Mouse (Mus musculus) skeletal muscle tissue, adult 2 months (tissue): ENCODE measurements around the gene Dusp6.
A peak's percentile ranks its signal among the peaks of the same experiment; 100 is the strongest.

Experiments
- DNase-seq: peaks from one replicate; pipeline ENCODE4 v3.0.0-alpha.2; 2012; ENCODE audit warnings: low read depth, low spot score

Dusp6 gene

DNA sequence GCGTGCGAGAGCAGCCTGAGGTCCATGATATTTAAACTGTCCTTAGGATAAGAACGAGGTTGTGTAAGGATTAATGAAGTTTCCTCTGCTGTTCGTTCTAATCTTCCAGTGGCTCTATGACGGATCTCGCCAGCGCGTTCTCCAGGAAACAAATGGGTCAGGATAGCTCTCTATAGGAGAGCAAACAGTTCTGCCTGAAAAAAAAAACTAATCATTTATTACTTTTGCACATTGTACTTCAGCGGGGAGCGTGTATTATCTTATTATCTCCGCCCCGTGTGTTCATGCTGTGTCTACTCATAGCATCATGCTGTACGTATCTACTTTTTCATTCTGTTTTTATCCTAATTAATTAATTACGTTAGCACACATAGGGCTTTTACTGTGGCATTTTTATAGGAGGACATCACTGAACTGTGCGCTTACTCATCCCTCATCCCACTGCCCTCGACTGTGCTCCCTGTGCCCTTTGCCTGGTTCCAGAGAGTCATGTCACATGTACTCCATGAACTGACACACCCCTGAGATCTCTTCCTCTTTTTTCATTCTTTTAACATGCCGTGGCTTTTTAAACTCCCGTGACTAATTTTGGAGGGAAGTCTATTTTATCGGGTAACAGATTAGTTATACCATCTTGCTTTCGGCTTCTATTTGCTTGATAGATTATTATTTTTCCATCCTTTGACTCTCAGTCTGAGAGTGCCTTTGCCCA is 16.1 kb upstream of the Dusp6 start:
- DNase-seq, result no peak

DNA sequence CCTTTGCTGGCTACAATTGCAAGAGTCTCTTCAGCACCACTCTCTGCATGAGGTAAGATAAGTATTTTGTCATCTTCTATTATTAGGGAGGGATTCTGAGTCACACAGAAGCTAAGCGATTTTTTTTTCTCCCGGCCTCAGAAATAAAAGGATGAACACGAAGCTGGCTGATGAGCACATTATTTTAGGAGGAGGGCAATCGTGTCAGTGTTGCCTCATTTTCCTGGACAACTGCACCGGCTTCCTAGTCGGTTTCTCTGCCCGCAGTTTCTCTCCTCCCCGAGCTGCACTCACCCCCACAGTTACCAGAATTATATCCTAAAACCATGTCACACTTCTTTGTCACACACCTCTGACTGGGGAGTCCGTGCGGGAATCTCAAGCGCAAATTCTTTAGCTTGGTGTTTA is 12.2 kb upstream of the Dusp6 start:
- DNase-seq, result no peak

DNA sequence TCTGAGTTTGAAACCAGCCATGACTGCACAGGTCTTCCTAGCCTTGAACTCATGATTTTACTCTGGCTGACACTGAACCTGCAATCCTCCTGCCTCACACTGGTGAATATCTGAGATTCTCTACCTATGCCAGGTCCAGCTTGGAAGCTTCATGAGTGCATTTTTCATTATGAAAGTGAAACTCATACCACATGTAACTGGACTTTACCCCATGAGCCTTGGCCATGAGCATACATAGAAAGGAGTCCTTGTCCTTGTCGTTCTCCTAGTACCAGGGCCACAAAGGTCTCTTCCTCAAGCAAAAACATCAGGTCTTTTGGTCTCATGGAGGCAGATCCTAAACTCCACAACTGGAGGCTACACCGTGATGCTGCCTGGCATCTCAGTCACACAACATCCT is 9.6 kb upstream of the Dusp6 start:
- DNase-seq, result no peak

DNA sequence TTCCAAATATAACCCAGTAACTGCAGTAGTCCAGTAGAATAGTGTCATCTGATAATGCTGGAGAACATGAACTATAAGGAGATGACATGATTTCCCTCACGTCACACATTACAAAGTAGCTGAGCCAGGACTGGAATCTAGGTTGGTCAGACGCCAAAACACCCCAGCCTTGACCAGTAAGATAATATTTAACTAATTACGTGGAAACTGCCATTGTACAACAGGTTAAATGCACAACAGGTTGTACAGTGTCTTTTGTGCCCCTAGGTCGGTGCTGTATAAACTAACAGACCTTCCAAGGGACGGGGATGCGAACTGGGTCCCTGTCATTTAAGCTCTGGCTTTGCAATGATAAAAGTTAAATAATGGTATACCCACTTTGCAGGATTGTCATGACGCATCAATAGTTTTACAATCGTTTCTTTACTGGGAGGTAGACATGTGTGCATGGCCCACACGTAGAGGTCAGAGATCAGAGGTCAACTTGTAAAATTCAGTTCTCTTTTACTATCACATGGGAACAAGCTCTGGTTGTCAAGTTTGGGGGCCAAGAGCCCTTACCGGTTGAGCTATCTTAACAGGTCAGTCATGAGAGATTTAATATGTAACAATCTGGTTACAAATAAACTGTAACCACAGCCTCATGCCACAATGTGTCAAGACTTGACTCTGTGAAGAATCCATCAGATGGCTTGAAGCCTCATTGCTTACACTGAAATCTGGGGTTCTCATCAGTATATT is 7.0 kb upstream of the Dusp6 start:
- DNase-seq, result no peak

DNA sequence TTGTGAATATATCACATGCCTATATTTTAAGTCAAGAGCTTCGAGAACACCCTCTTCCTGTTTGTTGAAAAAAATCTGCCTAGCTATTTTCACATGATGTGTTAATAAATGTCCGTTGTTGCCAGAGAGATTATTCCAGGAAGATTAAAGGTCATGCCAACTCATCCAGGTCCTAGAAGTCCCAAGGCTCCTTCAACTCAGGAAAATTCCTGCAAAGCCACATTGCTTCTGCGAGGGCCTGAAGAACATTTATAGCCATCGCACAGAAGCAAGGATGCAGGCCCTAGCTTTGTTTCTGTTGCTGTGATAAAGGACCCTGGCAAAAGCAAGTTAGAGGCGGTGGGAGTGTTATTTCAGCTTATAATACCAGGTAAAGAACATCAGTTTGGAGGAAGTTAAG is 5.5 kb upstream of the Dusp6 start:
- DNase-seq, result no peak

DNA sequence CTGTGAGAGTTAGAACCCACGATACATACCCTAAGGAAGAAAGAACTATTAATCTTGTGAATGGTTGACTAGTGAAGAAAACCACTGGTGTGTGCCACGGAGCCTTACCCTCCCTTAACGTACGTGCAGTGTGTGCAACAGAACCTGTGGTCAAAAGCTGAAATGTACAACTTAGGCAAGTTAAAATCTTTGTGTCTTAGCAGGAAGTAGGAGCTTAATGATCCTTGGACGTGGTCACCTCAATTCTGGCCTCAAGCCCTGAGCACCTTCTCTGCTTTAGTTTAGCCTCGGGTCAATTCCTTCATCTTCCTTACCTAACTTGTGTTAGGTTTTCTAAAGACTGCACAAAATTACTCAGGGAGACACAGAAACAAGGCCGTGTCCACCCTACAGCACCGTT is 3.2 kb upstream of the Dusp6 start:
- no peak for DNase-seq

DNA sequence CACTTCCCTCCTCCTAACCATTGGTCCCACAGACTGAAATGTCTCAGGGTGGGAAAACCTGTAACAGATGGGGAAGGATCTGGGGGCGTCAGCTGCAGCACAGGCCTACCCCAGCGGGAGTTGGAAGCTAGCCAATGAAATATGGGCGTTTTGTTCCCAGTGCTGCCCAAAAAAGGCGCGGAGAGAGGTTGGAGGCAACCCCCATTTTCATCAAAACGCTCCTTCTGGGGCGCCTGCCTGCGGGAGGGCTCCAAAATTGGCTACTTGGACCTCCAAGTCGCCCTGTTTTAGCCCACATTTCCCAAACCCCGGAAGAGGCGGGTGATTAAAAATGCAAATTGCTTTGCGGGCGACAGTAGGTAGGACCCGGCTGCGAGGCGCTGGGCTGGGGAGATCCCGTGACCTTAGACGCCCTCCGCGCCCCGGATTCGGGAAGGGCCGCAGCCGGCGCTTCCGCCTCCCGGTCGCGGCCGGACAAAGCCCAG is 1.8 kb upstream of the Dusp6 start:
- peak; percentile 53 for DNase-seq

DNA sequence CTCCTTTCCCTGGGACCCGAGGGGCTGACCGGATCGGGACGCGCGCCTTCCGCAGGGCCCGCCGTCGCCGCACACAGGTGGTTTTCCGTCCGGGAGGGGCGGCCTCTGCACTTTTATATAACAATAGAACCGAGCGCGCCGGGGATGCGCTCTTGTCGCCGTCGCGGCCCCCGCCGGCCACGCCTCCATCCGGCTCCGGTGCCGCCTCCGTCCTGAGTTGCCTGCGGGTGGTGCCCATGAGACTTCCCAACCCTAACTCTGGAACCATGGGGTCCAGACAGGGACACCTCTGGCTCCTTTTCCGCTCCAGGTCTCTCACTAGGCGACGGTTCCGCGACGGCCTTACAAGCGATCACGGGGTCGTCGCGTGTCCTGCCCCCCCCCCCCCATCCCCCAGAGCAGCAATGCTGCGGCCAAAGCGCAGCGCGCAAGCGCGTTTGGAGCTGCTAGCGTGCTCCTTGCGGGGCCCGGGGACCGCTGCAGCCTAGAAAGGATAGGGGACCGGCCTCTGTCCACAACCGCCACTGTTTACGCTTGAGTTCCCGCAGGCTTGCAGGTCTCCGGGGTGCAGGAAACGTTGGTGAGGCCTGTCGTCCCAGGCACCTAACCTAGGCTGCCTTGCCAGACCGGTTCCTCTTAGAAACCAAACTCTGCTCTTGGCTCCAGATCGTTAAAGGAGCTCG is 1.3 kb upstream of the Dusp6 start:
- peak; percentile 80 for DNase-seq

DNA sequence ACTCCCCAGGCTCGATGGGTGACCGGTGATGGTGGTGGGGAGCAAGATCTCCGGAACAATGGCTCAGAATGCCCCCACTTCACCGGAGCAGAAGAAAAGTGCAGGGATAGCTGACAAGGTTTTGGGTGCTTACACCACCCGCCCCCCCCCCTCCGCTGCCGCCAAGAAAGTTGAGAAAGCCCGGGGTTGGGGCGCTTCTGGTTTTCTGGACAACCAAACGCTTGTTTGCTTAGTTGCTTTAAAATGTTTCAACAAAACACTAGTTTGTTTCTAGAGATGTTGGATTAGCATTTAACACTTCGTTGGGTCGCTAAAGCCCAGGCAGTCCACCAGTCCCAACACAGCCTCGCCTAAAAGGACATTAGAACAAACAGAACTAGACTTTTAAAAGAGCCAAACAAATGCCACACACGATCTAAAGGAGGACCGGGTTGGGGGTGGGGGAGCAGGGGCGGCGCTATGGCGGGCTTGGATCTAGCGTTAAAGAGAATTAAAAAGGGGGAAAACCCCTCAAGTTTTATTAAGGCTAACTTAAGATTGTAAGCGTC is 638 bp upstream of the Dusp6 start:
- no peak for DNase-seq

DNA sequence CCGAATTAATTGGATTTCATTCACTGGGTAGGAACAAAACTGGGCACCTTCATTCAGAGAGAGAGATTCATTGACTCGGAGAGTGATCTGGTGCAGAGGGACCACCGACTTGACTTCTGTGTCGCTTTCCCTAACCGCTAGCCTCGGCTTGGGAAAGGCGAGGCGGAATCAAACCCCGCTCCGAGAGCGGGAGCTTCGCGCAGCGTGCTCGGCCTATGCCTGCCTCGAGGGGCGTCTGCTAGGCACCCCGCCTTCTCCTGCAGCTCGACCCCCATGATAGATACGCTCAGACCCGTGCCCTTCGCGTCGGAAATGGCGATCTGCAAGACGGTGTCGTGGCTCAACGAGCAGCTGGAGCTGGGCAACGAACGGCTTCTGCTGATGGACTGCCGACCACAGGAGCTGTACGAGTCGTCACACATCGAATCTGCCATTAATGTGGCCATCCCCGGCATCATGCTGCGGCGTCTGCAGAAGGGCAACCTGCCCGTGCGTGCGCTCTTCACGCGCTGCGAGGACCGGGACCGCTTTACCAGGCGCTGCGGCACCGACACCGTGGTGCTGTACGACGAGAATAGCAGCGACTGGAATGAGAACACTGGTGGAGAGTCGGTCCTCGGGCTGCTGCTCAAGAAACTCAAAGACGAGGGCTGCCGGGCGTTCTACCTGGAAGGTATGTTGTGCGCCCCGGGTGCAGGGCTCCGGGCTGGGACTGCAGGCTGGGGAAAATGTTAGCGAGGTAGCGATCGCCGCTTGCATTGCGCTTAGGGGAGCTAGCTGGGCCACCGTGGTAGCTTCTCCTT is 589 bp downstream of the Dusp6 start:
- no peak for DNase-seq

DNA sequence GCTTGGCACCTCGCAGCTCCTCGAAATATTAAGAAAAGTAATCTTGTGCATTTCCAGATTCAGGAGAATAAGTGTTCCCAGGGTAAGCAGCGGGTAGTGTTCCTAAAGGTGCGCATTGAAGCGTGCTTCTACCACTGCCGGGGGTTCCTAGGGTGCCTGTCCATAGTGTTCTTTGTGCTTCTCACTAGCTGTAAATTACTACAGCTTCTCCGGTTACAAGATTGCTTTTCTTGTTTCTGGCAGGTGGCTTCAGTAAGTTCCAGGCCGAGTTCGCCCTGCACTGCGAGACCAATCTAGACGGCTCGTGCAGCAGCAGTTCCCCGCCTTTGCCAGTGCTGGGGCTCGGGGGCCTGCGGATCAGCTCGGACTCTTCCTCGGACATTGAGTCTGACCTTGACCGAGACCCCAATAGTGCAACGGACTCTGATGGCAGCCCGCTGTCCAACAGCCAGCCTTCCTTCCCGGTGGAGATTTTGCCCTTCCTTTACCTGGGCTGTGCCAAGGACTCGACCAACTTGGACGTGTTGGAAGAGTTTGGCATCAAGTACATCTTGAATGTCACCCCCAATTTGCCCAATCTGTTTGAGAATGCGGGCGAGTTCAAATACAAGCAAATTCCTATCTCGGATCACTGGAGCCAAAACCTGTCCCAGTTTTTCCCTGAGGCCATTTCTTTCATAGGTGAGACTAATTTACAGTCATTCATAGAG is 1.4 kb downstream of the Dusp6 start:
- no peak for DNase-seq

DNA sequence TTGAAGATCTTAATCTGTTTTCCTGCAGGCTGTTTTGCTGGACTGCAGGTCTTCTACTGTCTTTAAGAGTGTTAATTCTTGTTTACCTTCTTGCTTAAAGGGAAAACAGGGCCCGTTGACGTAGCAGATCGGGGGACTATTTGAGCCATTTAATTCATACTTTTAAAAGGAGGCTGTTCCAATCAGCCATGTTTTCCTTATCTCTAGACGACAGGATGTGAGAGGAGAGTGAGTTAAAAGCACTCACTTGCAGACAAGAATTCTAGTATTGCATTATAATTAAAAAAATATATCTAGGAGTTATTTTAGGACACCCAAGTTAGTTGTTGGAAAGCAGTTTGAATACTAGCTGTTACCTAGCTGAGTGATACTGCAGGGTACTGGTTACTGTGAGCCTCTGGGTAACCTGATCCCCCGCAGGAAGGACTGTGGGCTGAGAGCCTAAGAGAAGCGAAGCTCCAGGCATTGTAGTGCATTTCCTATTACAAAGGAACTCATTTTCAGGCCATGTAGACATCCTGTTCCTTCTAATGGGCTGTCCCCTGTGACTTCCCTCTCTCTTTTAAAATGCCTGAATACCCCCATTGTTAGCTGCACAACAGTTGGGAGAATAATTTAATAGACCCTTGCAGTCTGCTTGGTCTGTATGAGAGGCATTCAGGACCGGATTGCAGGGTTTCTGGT is 2.1 kb downstream of the Dusp6 start:
- no peak for DNase-seq

DNA sequence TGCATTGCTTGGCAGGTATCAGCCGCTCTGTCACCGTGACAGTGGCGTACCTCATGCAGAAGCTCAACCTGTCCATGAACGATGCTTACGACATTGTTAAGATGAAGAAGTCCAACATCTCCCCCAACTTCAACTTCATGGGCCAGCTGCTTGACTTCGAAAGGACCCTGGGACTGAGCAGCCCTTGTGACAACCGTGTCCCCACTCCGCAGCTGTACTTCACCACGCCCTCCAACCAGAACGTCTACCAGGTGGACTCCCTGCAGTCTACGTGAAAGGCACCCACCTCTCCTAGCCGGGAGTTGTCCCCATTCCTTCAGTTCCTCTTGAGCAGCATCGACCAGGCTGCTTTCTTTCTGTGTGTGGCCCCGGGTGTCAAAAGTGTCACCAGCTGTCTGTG is 3.0 kb downstream of the Dusp6 start:
- DNase-seq, result no peak

DNA sequence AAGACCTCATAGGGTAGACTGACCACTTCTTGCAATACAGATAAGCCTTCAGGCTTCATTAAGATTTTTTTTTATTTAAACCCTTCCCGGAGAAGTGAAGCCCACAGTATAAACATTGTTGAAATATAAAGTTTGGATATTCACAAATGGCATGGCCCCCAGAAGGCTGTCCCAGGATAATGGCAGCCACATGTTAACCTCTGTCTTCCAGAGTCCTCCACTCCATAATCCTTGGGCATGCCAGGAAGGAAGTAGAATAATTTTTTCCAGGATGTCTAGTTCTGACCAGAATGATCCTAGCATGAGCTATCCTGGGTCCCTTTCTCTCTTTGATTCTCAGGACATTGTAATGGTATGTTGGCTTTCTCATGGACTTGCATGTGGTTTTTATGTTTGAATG is 4.6 kb downstream of the Dusp6 start:
- no peak for DNase-seq

DNA sequence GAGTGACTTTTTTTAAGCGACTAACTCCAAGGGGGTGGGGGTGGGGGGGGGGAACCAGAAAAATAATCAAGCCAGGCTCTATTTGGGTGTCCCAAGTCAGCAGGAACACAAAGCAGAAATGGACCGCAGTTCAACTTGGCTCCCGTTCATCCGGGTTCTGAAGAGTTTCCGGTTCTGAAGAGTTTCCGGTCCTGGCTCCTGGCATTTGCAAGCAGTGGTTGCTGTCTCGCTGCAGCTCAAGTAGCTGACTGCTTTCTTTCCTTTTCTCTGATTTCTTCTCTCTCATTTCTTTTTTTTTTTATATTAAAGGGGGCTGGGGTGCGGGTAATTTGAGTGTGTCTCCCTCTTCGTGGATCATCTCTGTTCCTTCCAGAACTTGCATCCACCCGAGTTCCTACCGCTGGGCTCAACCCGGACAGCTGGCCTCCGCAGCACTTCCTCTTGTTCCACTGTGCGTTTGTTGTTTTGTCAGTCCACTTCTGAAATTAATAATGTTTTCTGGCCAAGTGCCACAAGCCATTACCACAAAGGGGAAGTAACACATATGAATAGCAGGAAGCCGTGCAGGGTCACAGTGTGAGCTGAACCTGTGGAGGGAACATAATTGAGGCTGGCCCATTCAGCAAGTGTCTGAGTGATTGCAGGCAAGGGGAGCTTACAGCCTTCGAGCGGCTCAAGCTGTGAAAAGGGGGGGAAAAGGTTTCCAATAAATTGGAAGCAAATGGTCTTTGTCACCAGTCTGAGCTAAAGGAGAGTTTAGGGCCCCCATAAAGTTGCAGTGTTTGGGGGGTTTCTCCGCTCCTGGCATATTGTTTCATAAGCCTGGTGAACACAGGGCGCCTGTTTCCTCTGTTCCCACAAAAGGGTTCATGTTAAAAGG is 5.6 kb downstream of the Dusp6 start:
- peak; percentile 85 for DNase-seq

DNA sequence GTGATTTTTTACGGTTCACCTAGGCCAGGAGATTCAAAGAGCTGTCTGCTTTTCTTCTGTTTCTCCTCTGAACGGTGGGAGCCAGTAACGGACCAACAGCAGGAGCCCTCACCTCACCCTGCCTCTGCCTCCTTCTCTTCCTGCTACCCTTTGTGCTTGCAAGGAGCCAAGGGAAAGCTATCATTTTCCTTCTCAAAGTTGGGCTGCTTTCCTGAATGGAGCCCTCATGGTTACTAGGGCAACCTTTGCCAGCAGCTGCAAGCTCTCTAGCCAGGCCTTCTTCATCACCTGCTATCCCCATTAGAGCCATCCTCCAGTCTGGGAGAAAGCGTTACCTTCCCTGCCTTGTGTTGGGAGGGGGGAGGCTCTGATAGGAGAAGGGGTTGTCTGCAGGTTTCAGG is 6.3 kb downstream of the Dusp6 start:
- DNase-seq, result no peak

DNA sequence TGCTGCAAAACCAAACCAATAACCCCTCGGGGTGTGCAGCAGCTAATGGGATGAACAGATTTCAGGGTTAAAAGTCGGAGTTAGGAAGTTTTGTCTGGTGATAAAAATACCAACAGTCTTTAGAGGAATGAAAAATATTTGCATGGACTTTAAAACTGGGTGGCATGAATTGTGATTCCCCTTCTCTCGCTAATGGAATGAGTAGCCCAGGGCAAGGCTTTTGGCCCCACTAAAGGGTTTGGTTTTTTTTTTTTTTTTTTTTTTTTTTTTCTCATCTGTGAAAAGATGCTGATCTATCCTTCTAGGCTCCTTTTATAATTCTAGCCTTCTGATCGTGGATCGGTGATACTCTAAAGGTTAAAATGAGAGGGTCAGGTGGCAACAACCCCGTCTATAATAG is 6.7 kb downstream of the Dusp6 start:
- no peak for DNase-seq

DNA sequence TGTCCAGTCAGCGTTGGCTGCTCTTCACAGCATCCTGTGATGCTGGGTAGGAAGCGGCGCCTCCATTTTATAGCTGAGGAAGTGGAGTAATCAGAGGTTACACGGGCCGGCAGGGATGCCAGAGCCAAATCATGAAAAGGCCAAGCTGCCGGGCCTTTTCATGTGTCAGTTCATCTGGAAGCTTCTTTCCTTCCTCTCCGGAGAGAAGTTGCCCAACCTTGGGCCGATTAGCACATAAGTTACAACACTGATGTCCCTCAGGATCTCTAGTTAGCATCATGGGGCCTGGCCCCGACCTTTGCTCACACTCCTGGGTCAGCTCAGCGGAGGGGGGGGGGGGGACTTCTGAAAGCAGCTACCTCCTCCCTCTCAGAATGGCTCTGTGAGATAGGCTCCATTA is 7.4 kb downstream of the Dusp6 start:
- DNase-seq, result peak; percentile 68

DNA sequence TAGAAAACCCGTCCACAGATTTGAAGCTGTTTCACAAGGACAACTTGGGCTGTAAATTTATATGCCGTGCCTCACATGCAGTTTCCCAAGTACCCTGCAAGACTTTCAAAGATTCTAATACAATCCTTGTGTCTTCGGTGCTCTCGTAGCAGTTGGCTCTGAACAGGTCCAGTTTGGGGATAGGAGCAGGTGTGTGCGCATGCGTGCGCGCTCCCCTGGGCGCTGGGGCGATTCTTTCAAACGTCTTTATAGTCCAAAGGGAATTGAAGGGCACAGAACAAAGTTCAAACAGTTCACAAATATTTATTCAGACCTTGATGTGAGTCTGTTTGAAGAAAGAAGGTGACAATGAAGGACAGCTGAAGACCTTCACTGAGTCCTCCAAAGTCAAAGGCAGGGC is 8.0 kb downstream of the Dusp6 start:
- DNase-seq, result no peak
